Mouse (Mus musculus): ENCODE data around the gene Rtf2. TPM values are rescaled to one million over a fixed set of nuclear protein-coding genes. Genes with fewer than 3 reads are reported as not detected.

Rtf2 gene
- polyA plus RNA-seq, 1 experiment from 2014 or later: 78.7 TPM

GRCm38 (mm10) chr2:172410686-172411085 lies 29.7 kb upstream of the Rtf2 start:
- no peaks in the 10 kb centered on the region for H3K36me3 ChIP-seq (replicated peaks)
- peaks cover 26% of the 10 kb centered on the region for H3K4me1 ChIP-seq
- no peak overlapping the region for H3K4me3 ChIP-seq
- H3K27me3 ChIP-seq (replicated peaks; ENCODE audit: low read depth, poor library complexity, severe bottlenecking): no peaks in the 10 kb centered on the region
- DNase-seq (ENCODE audit: low spot score): no peak
- no peak overlapping the region for H3K27ac ChIP-seq (replicated peaks)
- no peaks in the 10 kb centered on the region for H3K9me3 ChIP-seq
- 81% methylated on average over 2 of the region's 2 CpGs for WGBS

GRCm38 (mm10) chr2:172411091-172411490 lies 29.3 kb upstream of the Rtf2 start:
- no peaks in the 10 kb centered on the region for H3K27me3 ChIP-seq (replicated peaks; ENCODE audit: low read depth, poor library complexity, severe bottlenecking)
- WGBS: 79% methylated on average over 11 of the region's 11 CpGs

GRCm38 (mm10) chr2:172412454-172412853 lies 27.9 kb upstream of the Rtf2 start:
- Histone ChIP-seq H3K4me3 (peak overlapping the region; percentile 18; the same call in 1 of the 2 replicates), H3K4me1 (peaks cover 26% of the 10 kb centered on the region), H3K27ac (replicated peaks) (0 out of 2 replicates have a peak overlapping the region, but pooled peaks have one; percentile 35), H3K36me3 (replicated peaks) (no peaks in the 10 kb centered on the region), H3K9me3 (no peaks in the 10 kb centered on the region), H3K27me3 (replicated peaks; ENCODE audit: low read depth, poor library complexity, severe bottlenecking) (no peaks in the 10 kb centered on the region)
- DNase-seq (ENCODE audit: low spot score): peak; percentile 74
- 5% methylated on average over 9 of the region's 9 CpGs for WGBS

More at GRCm38 (mm10) chr2:172411091-172411490, 29.3 kb upstream of the Rtf2 start:
- H3K9me3 ChIP-seq: no peaks in the 10 kb centered on the region
- H3K4me1 ChIP-seq: peaks cover 26% of the 10 kb centered on the region
- H3K27ac ChIP-seq (replicated peaks): no peak overlapping the region
- H3K4me3 ChIP-seq: no peak overlapping the region
- DNase-seq (ENCODE audit: low spot score): no peak
- H3K36me3 ChIP-seq (replicated peaks): no peaks in the 10 kb centered on the region

GRCm38 (mm10) chr2:172413273-172413672 lies 27.1 kb upstream of the Rtf2 start:
- H3K36me3 ChIP-seq (replicated peaks): no peaks in the 10 kb centered on the region
- 23% methylated on average over 4 of the region's 4 CpGs for WGBS
- no peak overlapping the region for H3K4me3 ChIP-seq
- H3K27ac ChIP-seq (replicated peaks): peak overlapping the region; percentile 54; the same call in 1 of the 2 replicates
- no peak for DNase-seq (ENCODE audit: low spot score)
- peaks cover 26% of the 10 kb centered on the region for H3K4me1 ChIP-seq
- H3K9me3 ChIP-seq: no peaks in the 10 kb centered on the region
- H3K27me3 ChIP-seq (replicated peaks; ENCODE audit: low read depth, poor library complexity, severe bottlenecking): no peaks in the 10 kb centered on the region

- WGBS: 55% methylated on average over 5 of the region's 5 CpGs
- Histone ChIP-seq H3K36me3 (replicated peaks) (no peaks in the 10 kb centered on the region), H3K27ac (replicated peaks) (0 out of 2 replicates have a peak overlapping the region, but pooled peaks have one; percentile 54), H3K4me1 (peaks cover 26% of the 10 kb centered on the region), H3K27me3 (replicated peaks; ENCODE audit: low read depth, poor library complexity, severe bottlenecking) (no peaks in the 10 kb centered on the region), H3K9me3 (no peaks in the 10 kb centered on the region), H3K4me3 (no peak overlapping the region)
- DNase-seq (ENCODE audit: low spot score): no peak
Observed at GRCm38 (mm10) chr2:172413894-172414293, 26.5 kb upstream of the Rtf2 start.

- Histone ChIP-seq H3K36me3 (replicated peaks) (no peaks in the 10 kb centered on the region), H3K27ac (replicated peaks) (no peak overlapping the region), H3K4me3 (no peak overlapping the region), H3K9me3 (no peaks in the 10 kb centered on the region), H3K4me1 (peaks cover 24% of the 10 kb centered on the region), H3K27me3 (replicated peaks; ENCODE audit: low read depth, poor library complexity, severe bottlenecking) (no peaks in the 10 kb centered on the region)
- DNase-seq (ENCODE audit: low spot score): no peak
- WGBS: 64% methylated on average over 12 of the region's 12 CpGs
Observed at GRCm38 (mm10) chr2:172416218-172416617, 24.1 kb upstream of the Rtf2 start.

GRCm38 (mm10) chr2:172416876-172417275 lies 23.5 kb upstream of the Rtf2 start:
- DNase-seq (ENCODE audit: low spot score): no peak
- WGBS: 86% methylated on average over 5 of the region's 5 CpGs
- Histone ChIP-seq H3K27ac (replicated peaks) (no peak overlapping the region), H3K36me3 (replicated peaks) (no peaks in the 10 kb centered on the region), H3K4me3 (no peak overlapping the region), H3K4me1 (peaks cover 22% of the 10 kb centered on the region), H3K27me3 (replicated peaks; ENCODE audit: low read depth, poor library complexity, severe bottlenecking) (no peaks in the 10 kb centered on the region), H3K9me3 (no peaks in the 10 kb centered on the region)

- H3K4me3 ChIP-seq: no peak overlapping the region
- 87% methylated on average over 5 of the region's 5 CpGs for WGBS
- no peaks in the 10 kb centered on the region for H3K36me3 ChIP-seq (replicated peaks)
- peaks cover 8% of the 10 kb centered on the region for H3K4me1 ChIP-seq
- no peak for DNase-seq (ENCODE audit: low spot score)
- H3K9me3 ChIP-seq: no peaks in the 10 kb centered on the region
- no peak overlapping the region for H3K27ac ChIP-seq (replicated peaks)
- no peaks in the 10 kb centered on the region for H3K27me3 ChIP-seq (replicated peaks; ENCODE audit: low read depth, poor library complexity, severe bottlenecking)
Observed at GRCm38 (mm10) chr2:172418208-172418607, 22.1 kb upstream of the Rtf2 start.

- Histone ChIP-seq H3K4me1 (no peaks in the 10 kb centered on the region), H3K4me3 (no peak overlapping the region), H3K27ac (replicated peaks) (no peak overlapping the region), H3K36me3 (replicated peaks) (no peaks in the 10 kb centered on the region), H3K27me3 (replicated peaks; ENCODE audit: low read depth, poor library complexity, severe bottlenecking) (no peaks in the 10 kb centered on the region), H3K9me3 (no peaks in the 10 kb centered on the region)
- WGBS: 83% methylated on average over 1 of the region's 1 CpGs
- DNase-seq (ENCODE audit: low spot score): no peak
Observed at GRCm38 (mm10) chr2:172430609-172431008, 9.7 kb upstream of the Rtf2 start.

- 62% methylated on average over 5 of the region's 5 CpGs for WGBS
- no peaks in the 10 kb centered on the region for H3K4me1 ChIP-seq
- no peaks in the 10 kb centered on the region for H3K36me3 ChIP-seq (replicated peaks)
Observed at GRCm38 (mm10) chr2:172433746-172434145, 6.6 kb upstream of the Rtf2 start.

GRCm38 (mm10) chr2:172437371-172437952 lies 2.9 kb upstream of the Rtf2 start:
- Histone ChIP-seq H3K9me3 (no peaks in the 10 kb centered on the region), H3K4me3 (no peak overlapping the region), H3K27me3 (replicated peaks; ENCODE audit: low read depth, poor library complexity, severe bottlenecking) (no peaks in the 10 kb centered on the region), H3K4me1 (peaks cover 19% of the 10 kb centered on the region), H3K36me3 (replicated peaks) (no peaks in the 10 kb centered on the region), H3K27ac (replicated peaks) (no peak overlapping the region)
- WGBS: 71% methylated on average over 16 of the region's 16 CpGs
- DNase-seq (ENCODE audit: low spot score): no peak

More at GRCm38 (mm10) chr2:172433746-172434145, 6.6 kb upstream of the Rtf2 start:
- Histone ChIP-seq H3K27ac (replicated peaks) (no peak overlapping the region), H3K27me3 (replicated peaks; ENCODE audit: low read depth, poor library complexity, severe bottlenecking) (no peaks in the 10 kb centered on the region), H3K9me3 (no peaks in the 10 kb centered on the region), H3K4me3 (no peak overlapping the region)
- DNase-seq (ENCODE audit: low spot score): no peak

GRCm38 (mm10) chr2:172440640-172441005 lies 267 bp downstream of the Rtf2 start:
- no peak for DNase-seq (ENCODE audit: low spot score)
- Histone ChIP-seq H3K4me1 (peaks cover 19% of the 10 kb centered on the region), H3K27me3 (replicated peaks; ENCODE audit: low read depth, poor library complexity, severe bottlenecking) (no peaks in the 10 kb centered on the region), H3K9me3 (no peaks in the 10 kb centered on the region), H3K36me3 (replicated peaks) (peaks cover 15% of the 10 kb centered on the region), H3K27ac (replicated peaks) (peak overlapping the region; percentile 53), H3K4me3 (peak overlapping the region; percentile 71)
- WGBS: under 1% methylated on average over 21 of the region's 21 CpGs

- no peak for DNase-seq (ENCODE audit: low spot score)
- Histone ChIP-seq H3K27ac (replicated peaks) (peak overlapping the region; percentile 53; the same call in 1 of the 2 replicates), H3K4me3 (peak overlapping the region; percentile 71), H3K4me1 (peaks cover 19% of the 10 kb centered on the region), H3K9me3 (no peaks in the 10 kb centered on the region), H3K27me3 (replicated peaks; ENCODE audit: low read depth, poor library complexity, severe bottlenecking) (no peaks in the 10 kb centered on the region), H3K36me3 (replicated peaks) (peaks cover 20% of the 10 kb centered on the region)
- WGBS: 32% methylated on average over 6 of the region's 6 CpGs
Observed at GRCm38 (mm10) chr2:172441176-172441575, 820 bp downstream of the Rtf2 start.
